Comparison of ENCODE assay signal across 8 mouse cellular contexts in the genomic region with DNA sequence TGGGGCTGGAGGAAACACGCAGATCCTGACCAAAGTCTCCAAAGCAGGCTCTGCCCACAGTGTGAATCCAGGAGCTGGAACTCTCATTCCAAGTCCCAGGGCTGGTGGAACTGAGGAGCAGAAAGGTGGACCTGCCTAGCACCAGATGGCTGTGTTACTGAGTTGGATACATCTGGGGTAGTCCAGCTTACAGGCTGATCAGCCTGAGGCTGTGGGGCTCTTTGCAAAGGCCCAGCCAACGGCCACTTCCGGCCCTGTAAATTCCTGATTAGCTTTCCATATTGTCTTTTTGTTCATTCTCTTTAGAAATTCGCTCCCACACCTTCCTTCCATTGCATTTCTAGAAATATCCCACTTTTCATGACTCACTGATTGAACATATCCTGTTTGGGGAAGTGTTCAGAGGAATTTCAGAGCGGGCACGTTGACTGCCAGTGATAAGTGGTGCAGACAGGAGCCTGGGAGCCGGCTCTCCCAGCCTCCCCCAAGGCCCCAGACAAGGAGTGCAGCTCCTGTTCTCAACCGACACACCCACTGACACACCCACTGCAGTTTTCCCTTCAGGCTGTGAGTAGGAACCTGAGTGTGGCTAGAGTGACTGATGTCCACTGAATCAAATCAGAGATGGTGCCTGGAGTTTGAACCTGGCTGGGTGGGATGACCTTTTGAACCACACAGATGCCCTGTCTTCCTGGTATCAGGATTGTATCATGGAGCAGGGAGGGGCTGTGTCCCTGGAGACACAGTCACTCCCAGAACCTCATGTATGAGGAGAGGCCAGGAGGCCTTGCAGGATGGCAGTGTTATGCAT.
DNase-seq lines count a peak whose midpoint lies in the region; ATAC-seq and TF ChIP-seq lines count a peak whose summit lies in the region.

No protein-coding gene starts in this region.

- 0 out of 2 replicates have a peak, but pooled peaks have one; percentile 25 for ATAC-seq in erythroblast, adult 5-6 weeks (replicated peaks; ENCODE audit: low FRiP score, poor library complexity, severe bottlenecking)
- peak; percentile 82 for ATAC-seq in intestine, postnatal 0 days

- H3K27ac ChIP-seq in intestine, postnatal 0 days (ENCODE audit: low read depth, low read length) = peak overlapping the region; percentile 52

- TF ChIP-seq CTCF in intestine, postnatal 0 days (IDR thresholded peaks at IDR 0.05; ENCODE audit: low read depth) = no peak

- no peak overlapping the region; the same call in 1 of the 2 replicates for H3K4me2 ChIP-seq in intestine, postnatal 0 days (replicated peaks; ENCODE audit: low read depth)

- peak; percentile 29 for DNase-seq in embryo, embryonic 9.5 days (ENCODE audit: extremely low spot score)
- no peak for DNase-seq in embryo, embryonic 10.5 days (ENCODE audit: low spot score)
- DNase-seq in 416B (ENCODE audit: low read depth) = peak; percentile 66
- peak; percentile 66 for DNase-seq in lung, postnatal 36 days
- DNase-seq in B cell, adult 2 months = no peak
- DNase-seq in urinary bladder, adult 18-20 months (ENCODE audit: low spot score in 2 of 2) = no peak

- H3K4me1 ChIP-seq in intestine, postnatal 0 days (replicated peaks; ENCODE audit: control insufficient read depth, insufficient read depth, low read length) = peaks cover 13% of the 10 kb centered on the region

- WGBS in intestine, postnatal 0 days = 26% methylated on average over 8 of the region's 8 CpGs

- H3K9ac ChIP-seq in intestine, postnatal 0 days (ENCODE audit: low read depth, low read length) = no peak overlapping the region; the same call in 1 of the 2 replicates

- no peaks in the 10 kb centered on the region for H3K36me3 ChIP-seq in intestine, postnatal 0 days (ENCODE audit: control insufficient read depth, insufficient read depth)

- no peaks in the 10 kb centered on the region for H3K27me3 ChIP-seq in intestine, postnatal 0 days (replicated peaks; ENCODE audit: control insufficient read depth, insufficient read depth, low read length)

- no peak overlapping the region for H3K4me3 ChIP-seq in intestine, postnatal 0 days (ENCODE audit: low read depth, low read length)

- no peaks in the 10 kb centered on the region for H3K9me3 ChIP-seq in intestine, postnatal 0 days (ENCODE audit: control insufficient read depth)

Comparison
In these comparisons a context has a peak if more than half of its experiments do, and no peak if none do; other contexts are left out.
1. DNase-seq: peak in embryo, embryonic 9.5 days (single experiment), 416B (single experiment) and lung, postnatal 36 days (single experiment); none in embryo, embryonic 10.5 days (single experiment), B cell, adult 2 months (0 of 2) and urinary bladder, adult 18-20 months (0 of 2).